ENCODE assay signal across 7 mouse cellular contexts in the genomic region with DNA sequence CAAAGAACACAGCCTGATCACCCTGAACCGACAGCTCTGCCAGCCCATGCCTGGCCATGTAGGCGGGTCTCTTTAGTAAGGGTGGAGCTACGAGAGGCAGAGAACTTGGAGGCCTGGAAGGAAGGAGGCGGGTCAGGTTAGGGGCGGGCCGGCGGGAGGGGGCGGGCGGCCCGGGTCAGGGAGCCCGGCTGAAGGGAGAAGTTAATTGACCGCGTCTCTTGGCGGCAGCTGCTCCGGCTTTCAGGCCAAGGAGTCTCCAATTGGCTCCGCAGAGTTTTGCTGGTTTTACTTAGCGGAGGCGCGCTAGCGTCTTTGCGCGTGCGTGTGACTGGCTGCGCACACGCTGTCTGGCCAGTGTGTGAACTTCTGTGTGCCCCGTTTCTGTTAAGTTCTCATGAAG. TPM values are rescaled to one million over a fixed set of nuclear protein-coding genes. Genes with fewer than 3 reads are reported as not detected.
DNase-seq lines count a peak whose midpoint lies in the region; ATAC-seq and TF ChIP-seq lines count a peak whose summit lies in the region.

No protein-coding gene starts in this region.

- H3K9me3 ChIP-seq in G1E (replicated peaks): no peaks in the 10 kb centered on the region
- no peaks in the 10 kb centered on the region for H3K9me3 ChIP-seq in forebrain, embryonic 16.5 days (ENCODE audit: control insufficient read depth, low read length)
- H3K9me3 ChIP-seq in hindbrain, embryonic 11.5 days (ENCODE audit: control insufficient read depth, low read length): no peaks in the 10 kb centered on the region
- no peaks in the 10 kb centered on the region for H3K9me3 ChIP-seq in midbrain, embryonic 10.5 days (replicated peaks)

- ATAC-seq in G1E (ENCODE audit: extremely low read depth, insufficient number of reproducible peaks, low FRiP score, poor library complexity, severe bottlenecking): peak; percentile 91
- peak; percentile 92 for ATAC-seq in forebrain, embryonic 16.5 days
- ATAC-seq in hindbrain, embryonic 11.5 days (ENCODE audit: low FRiP score): peak; percentile 90

- TF ChIP-seq CTCF in G1E (IDR thresholded peaks at IDR 0.05; ENCODE audit: low read depth, low read length): no peak

- H3K9ac ChIP-seq in forebrain, embryonic 16.5 days (replicated peaks; ENCODE audit: low read depth, low read length): peak overlapping the region; percentile 42; the same call in 1 of the 2 replicates
- H3K9ac ChIP-seq in hindbrain, embryonic 11.5 days (ENCODE audit: low read depth, low read length): peak overlapping the region; percentile 50; the same call in 1 of the 2 replicates

- peaks cover 19% of the 10 kb centered on the region for H3K4me1 ChIP-seq in G1E (ENCODE audit: insufficient read depth, low read depth, low read length)
- H3K4me1 ChIP-seq in forebrain, embryonic 16.5 days (replicated peaks; ENCODE audit: control insufficient read depth, insufficient read depth, low read length): peaks cover 14% of the 10 kb centered on the region; the same call in 1 of the 2 replicates
- peaks cover 4% of the 10 kb centered on the region for H3K4me1 ChIP-seq in hindbrain, embryonic 11.5 days (replicated peaks; ENCODE audit: control insufficient read depth, insufficient read depth, low read length)
- peaks cover 68% of the 10 kb centered on the region for H3K4me1 ChIP-seq in midbrain, embryonic 10.5 days

- DNase-seq in G1E (ENCODE audit: low spot score): peak; percentile 89
- DNase-seq in adrenal gland, postnatal 25 days: peak; percentile 78
- DNase-seq in hindbrain, embryonic 11.5 days (ENCODE audit: low spot score): peak; percentile 86
- DNase-seq in left cerebral cortex, postnatal 4 days: peak; percentile 81
- peak; percentile 91 for DNase-seq in midbrain, embryonic 10.5 days (ENCODE audit: low spot score)
- DNase-seq in right cerebral cortex, postnatal 4 days: peak; percentile 38

- peaks cover 74% of the 10 kb centered on the region for H3K27me3 ChIP-seq in G1E (ENCODE audit: insufficient read depth, low read length)
- H3K27me3 ChIP-seq in forebrain, embryonic 16.5 days (replicated peaks; ENCODE audit: control insufficient read depth, insufficient read depth, low read length): peaks cover 17% of the 10 kb centered on the region
- peaks cover 8% of the 10 kb centered on the region for H3K27me3 ChIP-seq in hindbrain, embryonic 11.5 days (ENCODE audit: control insufficient read depth, insufficient read depth, low read length)
- H3K27me3 ChIP-seq in midbrain, embryonic 10.5 days (ENCODE audit: low read depth, poor library complexity, severe bottlenecking): peaks cover 83% of the 10 kb centered on the region

- 0% methylated on average over 26 of the region's 26 CpGs for WGBS in forebrain, embryonic 16.5 days
- WGBS in hindbrain, embryonic 11.5 days: under 1% methylated on average over 26 of the region's 26 CpGs
- WGBS in midbrain, embryonic 10.5 days: under 1% methylated on average over 26 of the region's 26 CpGs

- H3K4me3 ChIP-seq in G1E (ENCODE audit: low read depth, low read length): peak overlapping the region; percentile 66; the same call in 1 of the 2 replicates
- H3K4me3 ChIP-seq in forebrain, embryonic 16.5 days (replicated peaks; ENCODE audit: low read length): peak overlapping the region; percentile 48
- H3K4me3 ChIP-seq in hindbrain, embryonic 11.5 days (ENCODE audit: low read depth, low read length): peak overlapping the region; percentile 23
- H3K4me3 ChIP-seq in midbrain, embryonic 10.5 days: peak overlapping the region; percentile 52

- no peak overlapping the region for H3K27ac ChIP-seq in forebrain, embryonic 16.5 days (ENCODE audit: low read length)
- H3K27ac ChIP-seq in hindbrain, embryonic 11.5 days (ENCODE audit: low read depth, low read length): no peak overlapping the region
- peak overlapping the region; percentile 78 for H3K27ac ChIP-seq in midbrain, embryonic 10.5 days (replicated peaks)

- peak overlapping the region; percentile 77 for H3K4me2 ChIP-seq in forebrain, embryonic 16.5 days (ENCODE audit: low read length)
- peak overlapping the region; percentile 60 for H3K4me2 ChIP-seq in hindbrain, embryonic 11.5 days (replicated peaks; ENCODE audit: low read depth, low read length)

- H3K36me3 ChIP-seq in G1E (replicated peaks): no peaks in the 10 kb centered on the region
- H3K36me3 ChIP-seq in forebrain, embryonic 16.5 days (ENCODE audit: control insufficient read depth, insufficient read depth): no peaks in the 10 kb centered on the region
- no peaks in the 10 kb centered on the region for H3K36me3 ChIP-seq in hindbrain, embryonic 11.5 days (ENCODE audit: control insufficient read depth, insufficient read depth, low read length)
- H3K36me3 ChIP-seq in midbrain, embryonic 10.5 days: 0 out of 2 replicates have a peak, but pooled peaks cover 12% of the 10 kb centered on the region

- intact Hi-C loops in left cerebral cortex, postnatal 4 days (cut with DNase I): loop anchor here (10.0 kb wide), 1 partner anchor 132 kb away; no protein-coding TSS in a partner anchor

RNA-seq across cellular contexts. Expression of a gene that starts 9.0 kb away (rescaled TPM):
- total RNA-seq in G1E (2014; fragmentation: Nextera tagmentation) (not detected in 2 replicates), G1E (2017) (0.12 TPM in 1 of 2 replicates, not detected in the other)
- not detected in 2 replicates for polyA plus RNA-seq in G1E (2012)
- 1.2 TPM in 1 of 2 replicates, not detected in the other for total RNA-seq in adrenal gland, postnatal 25 days (2021)
- 0.39 TPM in 1 of 2 replicates, not detected in the other for polyA plus RNA-seq in forebrain, embryonic 16.5 days (2015; fragmentation: Nextera tagmentation; extraction: Ambion mirVana)
- polyA plus RNA-seq in hindbrain, embryonic 11.5 days (2014; fragmentation: Nextera tagmentation; extraction: Ambion mirVana): 0.42 and 0.73 TPM in 2 replicates
- total RNA-seq in left cerebral cortex, postnatal 4 days (2021): 1 to 10 TPM in 1 of 2 experiments, under 1 TPM in 1; 0.87 to 1.1 TPM
- polyA plus RNA-seq in midbrain, embryonic 10.5 days (2016; fragmentation: Nextera tagmentation; extraction: Ambion mirVana): 0.36 and 0.51 TPM in 2 replicates

RNA-seq across cellular contexts. Expression of a gene that starts 14.3 kb away (rescaled TPM):
- not detected in 2 replicates for total RNA-seq in G1E (2014; fragmentation: Nextera tagmentation)
- not detected in 2 replicates for total RNA-seq in G1E (2017)
- 0.03 TPM in 1 of 2 replicates, not detected in the other for polyA plus RNA-seq in G1E (2012)
- total RNA-seq in adrenal gland, postnatal 25 days (2021): 8.0 and 9.7 TPM in 2 replicates
- polyA plus RNA-seq in forebrain, embryonic 16.5 days (2015; fragmentation: Nextera tagmentation; extraction: Ambion mirVana): 6.4 and 8.4 TPM in 2 replicates
- polyA plus RNA-seq in hindbrain, embryonic 11.5 days (2014; fragmentation: Nextera tagmentation; extraction: Ambion mirVana): 21.9 and 23.9 TPM in 2 replicates
- 10 to 100 TPM; 11.2 to 11.6 TPM for total RNA-seq in left cerebral cortex, postnatal 4 days (2021)
- 30.9 and 33.9 TPM in 2 replicates for polyA plus RNA-seq in midbrain, embryonic 10.5 days (2016; fragmentation: Nextera tagmentation; extraction: Ambion mirVana)

Comparison
In these comparisons a context has a peak if more than half of its experiments do, and no peak if none do; other contexts are left out.
1. DNase-seq: peak in every context shown above with its lines; median percentile 91 in midbrain, embryonic 10.5 days; 89 in G1E; 86 in hindbrain, embryonic 11.5 days; 81 in left cerebral cortex, postnatal 4 days; 78 in adrenal gland, postnatal 25 days; 38 in right cerebral cortex, postnatal 4 days.